Mouse (Mus musculus) lung, postnatal 36 days (tissue): Measurements from ENCODE around the gene Mfsd10.

Experiments
- DNase-seq: peaks from one replicate; pipeline ENCODE4 v3.0.0; 2022; ENCODE audit warnings: mixed read lengths

The Mfsd10 gene

DNA sequence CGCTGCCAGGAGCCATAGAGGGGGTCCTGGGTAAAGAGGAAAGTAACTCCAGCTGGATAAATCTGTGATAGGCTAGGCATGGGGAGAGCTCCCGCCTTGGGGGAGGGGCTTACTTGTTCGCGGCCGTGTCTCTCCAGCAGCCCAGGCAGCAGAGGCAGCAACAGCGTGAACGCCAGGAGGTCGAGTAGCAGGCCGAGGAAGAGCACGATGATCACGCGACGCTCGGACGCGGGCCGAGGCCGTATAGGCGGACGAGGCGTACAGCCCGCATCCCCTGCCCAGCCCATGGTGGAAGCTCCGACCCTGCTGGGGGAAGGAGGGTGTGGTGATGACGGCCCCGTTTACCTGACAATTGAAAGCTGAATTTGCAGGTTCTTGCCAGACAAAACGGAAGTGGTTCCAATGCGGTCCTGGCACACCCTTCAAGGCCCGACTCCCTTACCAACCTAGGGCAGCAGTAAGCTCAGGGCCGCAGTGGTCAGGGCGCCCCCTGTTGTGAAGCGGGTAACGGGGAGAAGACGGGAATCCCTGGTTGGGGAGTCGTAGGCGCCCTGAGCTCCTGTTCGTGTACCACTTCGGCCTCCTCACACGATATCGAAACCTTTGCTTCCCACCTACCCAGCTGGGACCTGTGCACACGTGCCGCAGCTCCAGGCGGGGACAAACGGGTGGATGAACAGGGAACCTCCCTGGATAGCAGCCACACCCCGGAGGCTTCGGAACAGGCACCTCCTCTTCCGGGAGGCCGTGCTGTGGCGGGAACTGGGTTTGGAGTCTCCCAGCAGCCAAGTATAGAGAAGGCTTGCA lies at the start of gene Mfsd10:
TSS of gene Mfsd10 (minus strand) at position 732 of the 807 bp plus-strand sequence.
- DNase-seq = peak; percentile 87

DNA sequence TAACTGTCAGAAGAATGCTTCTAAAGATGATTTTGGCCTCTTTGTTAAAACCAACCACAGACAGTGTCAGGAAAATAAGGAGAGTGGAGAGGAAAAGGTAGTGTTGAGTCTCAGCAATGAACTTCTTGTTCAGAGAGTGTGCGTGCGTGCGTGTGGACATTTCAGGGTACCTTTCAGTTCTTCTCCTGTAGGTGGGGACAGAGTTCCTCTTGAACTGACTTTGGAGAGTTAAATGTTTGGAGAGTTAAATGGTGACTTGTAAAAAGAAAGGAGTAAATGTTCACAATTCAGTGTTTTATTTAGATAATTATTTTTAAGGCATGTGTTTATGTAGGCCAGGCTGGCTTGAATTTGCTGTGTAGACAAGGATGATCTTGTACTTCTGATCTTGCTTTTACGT lies 33.3 kb upstream of the Mfsd10 start:
- DNase-seq = no peak

DNA sequence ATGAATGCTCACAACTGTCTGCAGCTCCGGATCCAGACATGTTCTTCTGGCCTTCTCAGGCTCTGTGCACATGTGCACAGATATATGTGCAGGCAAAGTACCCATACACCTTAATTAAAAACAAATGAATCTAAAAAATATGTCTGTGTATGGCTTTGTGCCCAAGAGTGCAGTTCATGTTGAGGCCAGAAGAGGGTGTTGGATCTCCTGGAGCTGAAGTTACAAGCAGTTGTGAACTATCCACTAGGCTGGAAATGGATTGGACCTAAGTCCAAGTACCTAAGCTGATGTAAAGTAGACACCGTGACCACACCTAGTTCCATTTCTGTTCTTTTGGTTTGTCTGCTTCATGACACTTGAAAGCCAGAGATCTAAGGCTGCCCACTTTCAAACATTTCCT lies 32.5 kb upstream of the Mfsd10 start:
- no peak for DNase-seq

GRCm38 (mm10) chr5:34663231-34663630 lies 26.2 kb upstream of the Mfsd10 start:
- no peak for DNase-seq

GRCm38 (mm10) chr5:34661909-34662308 lies 24.9 kb upstream of the Mfsd10 start:
- no peak for DNase-seq

GRCm38 (mm10) chr5:34660591-34661130 lies 23.6 kb upstream of the Mfsd10 start:
- DNase-seq = no peak

GRCm38 (mm10) chr5:34659686-34660590 lies 22.9 kb upstream of the Mfsd10 start, which contains the start of the genes Nop14 and Grk4:
Gene Nop14, minus strand, starts transcription at chr5:34660148.
Gene Grk4, plus strand, starts transcription at chr5:34660379.
- peak; percentile 100 for DNase-seq

- DNase-seq = no peak
Observed at GRCm38 (mm10) chr5:34657556-34657955, 20.5 kb upstream of the Mfsd10 start.

GRCm38 (mm10) chr5:34654881-34655280 lies 17.9 kb upstream of the Mfsd10 start:
- DNase-seq = no peak

GRCm38 (mm10) chr5:34652961-34653360 lies 15.9 kb upstream of the Mfsd10 start:
- no peak for DNase-seq

DNA sequence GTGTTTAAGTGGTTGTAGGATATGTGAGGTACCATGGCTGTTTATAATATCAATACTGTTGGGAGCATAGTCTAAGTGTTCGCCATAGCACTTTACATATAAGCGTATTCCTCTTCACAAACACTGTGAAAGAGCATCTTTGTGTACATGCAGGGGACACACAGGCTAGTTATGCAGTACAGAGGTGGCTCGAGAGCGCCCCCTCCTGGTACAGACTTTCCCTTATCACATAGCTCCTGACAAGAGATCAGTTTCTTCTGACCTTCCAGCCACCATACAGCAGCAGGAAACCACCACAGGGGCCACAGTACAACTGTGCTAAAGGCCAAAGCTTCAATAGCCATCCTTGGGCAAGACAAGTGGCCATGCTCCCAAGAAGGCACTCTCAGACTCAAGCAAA lies 10.6 kb upstream of the Mfsd10 start:
- DNase-seq = peak; percentile 86

DNA sequence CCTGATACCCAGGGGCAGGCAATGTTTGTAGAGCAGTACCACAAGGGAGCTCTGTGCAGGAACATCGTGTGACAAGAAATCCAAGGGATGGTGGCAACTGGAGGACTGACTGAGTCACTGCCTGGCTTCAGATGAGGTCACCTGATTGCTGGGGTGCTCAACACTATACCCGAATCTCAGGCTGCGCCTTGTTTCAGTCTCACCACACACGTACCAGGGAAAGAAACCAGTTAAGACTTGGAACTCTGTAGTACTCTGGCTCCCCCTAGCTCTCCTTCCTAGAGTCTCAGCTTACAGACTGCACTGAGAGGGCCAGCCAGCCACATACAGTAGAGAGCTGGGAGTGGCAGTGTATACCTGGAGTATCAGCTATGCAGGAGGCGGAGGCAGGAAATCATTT lies 5.9 kb upstream of the Mfsd10 start:
- peak; percentile 78 for DNase-seq

GRCm38 (mm10) chr5:34641991-34642390 lies 5.0 kb upstream of the Mfsd10 start:
- DNase-seq = no peak

DNA sequence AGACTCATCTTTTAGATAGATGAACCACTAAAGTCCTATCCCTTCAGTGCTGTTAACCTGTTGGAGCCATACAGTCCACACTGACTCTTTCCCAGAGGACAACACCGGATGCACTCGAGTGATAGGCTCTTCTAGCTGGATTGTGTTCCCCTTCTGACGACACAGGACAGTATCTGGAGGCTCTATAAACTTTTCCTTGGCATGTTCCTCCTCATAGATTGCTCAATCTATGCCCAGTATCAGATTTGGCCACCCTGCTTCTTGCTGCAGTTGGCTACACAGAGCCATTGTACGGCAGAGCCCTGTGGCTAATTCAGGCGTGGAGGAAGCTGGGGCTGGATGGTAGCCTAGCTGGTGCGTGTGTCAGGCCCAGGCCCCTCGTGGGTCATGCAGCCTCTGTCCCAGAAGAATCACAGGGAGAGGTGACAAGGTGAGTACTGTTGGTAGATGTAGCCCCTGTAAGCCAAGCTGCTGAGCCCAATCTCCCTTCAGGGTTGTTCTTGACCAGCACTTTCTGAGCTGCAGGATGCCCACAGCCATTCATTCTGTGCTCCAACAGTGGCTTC lies 662 bp upstream of the Mfsd10 start:
- no peak for DNase-seq

- no peak for DNase-seq
Observed at GRCm38 (mm10) chr5:34635665-34636192, 1.3 kb downstream of the Mfsd10 start.

DNA sequence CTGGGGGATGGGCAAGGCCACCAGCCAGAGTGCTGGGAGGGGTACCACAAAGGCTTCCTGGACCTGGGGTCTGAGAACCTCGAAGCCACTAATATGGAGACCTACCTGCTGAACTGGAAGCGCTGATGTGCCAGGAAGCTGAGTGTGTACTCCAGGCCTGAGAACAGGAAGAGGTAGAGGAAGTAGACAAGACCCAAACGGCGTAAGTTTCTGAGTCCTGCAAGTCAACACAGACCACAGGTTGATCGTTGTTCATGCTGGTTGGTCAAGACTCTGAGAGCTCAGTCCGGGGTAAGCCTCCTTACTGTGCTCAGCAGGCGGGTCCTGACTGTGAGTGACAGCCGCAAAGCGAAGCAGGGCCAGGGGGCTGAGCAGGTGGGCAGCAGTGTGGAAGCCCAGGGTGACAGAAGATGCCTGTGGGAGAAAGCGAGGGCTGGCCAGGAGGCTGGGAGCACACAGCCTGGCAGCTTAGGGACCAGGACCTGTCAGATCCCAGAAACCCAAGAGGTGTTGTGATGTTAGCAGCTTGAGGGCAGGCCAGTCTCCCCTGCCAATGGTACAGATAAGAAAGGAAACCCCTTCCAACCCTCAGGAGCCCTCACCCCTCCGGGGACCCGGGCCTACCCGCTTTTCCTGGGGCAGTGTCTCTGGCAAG lies 2.1 kb downstream of the Mfsd10 start:
- peak; percentile 10 for DNase-seq

- peak; percentile 65 for DNase-seq
Observed at GRCm38 (mm10) chr5:34633641-34634040, 3.4 kb downstream of the Mfsd10 start.

- no peak for DNase-seq
Observed at GRCm38 (mm10) chr5:34632996-34633395, 4.0 kb downstream of the Mfsd10 start.

DNA sequence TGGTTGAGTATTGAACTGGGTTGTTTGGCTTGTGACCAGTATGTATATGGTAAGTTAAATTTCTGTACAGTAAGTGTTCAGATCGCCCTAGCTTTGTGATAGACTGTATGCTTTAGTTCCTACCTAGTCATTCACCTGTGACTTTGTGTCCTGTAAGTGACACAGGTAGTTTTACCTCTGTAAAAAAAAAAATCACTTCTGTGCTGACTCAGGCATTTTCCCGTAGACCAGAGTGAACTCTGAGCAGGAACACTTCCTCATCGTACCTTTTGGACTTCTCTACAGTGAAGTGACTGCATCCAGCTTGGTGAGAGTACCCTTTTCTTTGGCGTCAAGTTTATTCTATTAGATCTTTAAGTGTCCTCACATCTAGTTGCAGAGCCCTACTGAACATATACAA lies 27.0 kb downstream of the Mfsd10 start:
- no peak for DNase-seq

DNA sequence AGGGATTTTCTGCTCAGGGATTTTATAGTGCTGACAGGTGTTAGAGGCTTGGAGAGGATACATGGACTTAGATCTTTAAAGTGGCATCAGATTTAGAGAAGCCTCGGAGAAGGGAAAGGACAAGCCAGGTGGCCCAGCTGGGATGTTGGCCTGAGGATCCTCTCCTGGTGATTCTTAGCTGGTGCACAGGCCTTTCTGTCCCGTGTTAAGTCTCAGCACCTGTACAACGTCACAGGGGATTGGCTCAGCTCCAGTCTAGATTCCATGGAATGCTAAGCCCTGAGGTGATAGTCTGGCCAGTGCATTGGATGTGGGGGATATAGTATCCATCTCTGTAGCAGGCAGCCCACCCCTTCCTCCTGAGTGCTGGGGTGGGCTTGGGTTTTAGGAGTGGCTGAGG lies 28.8 kb downstream of the Mfsd10 start:
- DNase-seq = no peak

DNA sequence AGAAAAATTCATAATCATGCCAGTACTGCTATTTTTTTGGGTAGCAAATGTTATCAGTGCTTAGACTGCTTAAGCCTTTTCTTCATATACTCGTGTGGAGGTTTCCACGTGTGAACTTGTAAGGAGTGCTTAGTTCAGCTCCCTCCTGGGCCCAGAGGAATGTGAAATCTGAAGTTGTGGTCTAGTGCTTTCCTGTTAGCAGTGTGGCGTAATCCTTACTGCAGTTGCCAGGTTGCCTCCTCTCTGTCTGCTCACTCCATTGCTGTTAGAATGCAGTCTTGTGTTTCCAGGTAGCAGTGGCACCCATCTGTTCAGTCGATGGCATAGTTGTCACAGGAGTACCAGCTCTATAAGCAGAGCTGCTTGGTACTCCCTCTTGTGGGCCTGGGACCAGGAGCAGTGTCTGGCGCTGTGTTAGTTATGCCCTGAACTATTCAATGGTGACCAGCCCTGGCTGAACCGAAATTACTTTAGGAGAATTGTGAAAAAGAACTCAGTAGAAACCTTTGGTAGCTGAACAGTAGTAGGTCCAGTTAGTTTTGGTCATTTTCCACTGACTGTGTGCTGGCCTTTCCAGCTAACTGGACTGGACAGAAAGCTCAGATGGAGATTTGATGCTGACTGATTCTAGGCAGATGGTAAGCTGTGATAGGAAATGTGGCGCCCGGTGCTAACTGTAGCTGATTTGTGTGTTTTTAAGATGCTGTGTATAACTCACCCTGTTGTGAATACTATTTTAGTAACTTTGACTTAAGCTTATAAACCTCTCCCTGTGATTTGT lies 29.7 kb downstream of the Mfsd10 start:
- peak; percentile 52 for DNase-seq
